Mouse (Mus musculus): ENCODE measurements around the gene Gm49405. TPM values are rescaled to one million over a fixed set of nuclear protein-coding genes. Genes with fewer than 3 reads are reported as not detected.
"Not testable (repeated sequence)": the region's sequence is repeated elsewhere in the genome, so short reads cannot be mapped to it uniquely, and the experiment has no call there.

Gm49405 gene
- polyA plus RNA-seq, 1 experiment = 8.3 TPM

DNA sequence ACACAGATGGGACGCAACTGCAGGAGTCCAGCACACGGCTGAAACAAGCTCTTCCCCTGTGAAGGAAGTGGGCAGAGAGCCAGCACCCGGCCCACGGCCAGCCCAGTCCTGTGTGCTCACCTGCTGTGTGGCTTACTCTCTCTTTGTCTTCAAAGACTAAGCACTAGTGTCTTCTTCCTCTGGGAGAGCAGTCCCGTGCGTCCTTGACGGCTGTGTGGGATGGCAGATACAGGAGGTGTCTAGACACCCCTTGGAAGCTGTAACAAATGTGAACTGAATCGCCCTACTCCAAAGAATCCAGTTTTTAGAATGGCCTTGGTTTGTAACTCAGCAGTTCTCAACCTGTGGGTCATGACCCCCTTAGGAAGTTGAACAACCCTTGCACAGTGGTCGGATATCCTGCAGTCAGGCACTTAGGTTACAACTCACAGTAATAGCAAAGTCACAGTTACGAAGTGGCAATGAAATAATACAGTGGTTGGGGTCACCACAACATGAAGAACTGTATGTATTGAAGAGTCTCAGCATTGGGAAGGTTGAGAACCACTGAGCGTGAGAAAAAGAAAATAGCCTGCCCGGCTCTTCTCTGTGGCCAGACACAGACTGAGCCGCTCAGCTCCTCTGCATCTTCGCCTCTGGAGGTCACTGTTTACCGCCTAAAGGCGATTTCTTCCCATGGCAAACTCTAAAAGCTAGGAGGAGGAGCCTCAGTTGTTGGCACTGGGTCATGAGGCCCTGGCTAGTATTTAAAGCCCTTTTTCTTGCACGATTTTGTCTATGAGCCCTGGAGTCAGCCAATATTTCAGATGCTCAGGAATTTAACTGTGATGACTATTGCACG, 18.5 kb downstream of the Gm49405 start:
- TF ChIP-seq POLR2A (IDR thresholded peaks at IDR 0.05; ENCODE audit: borderline replicate concordance, extremely low read depth, insufficient read depth, insufficient read length, poor library complexity, severe bottlenecking) (no peak), CTCF (IDR thresholded peaks at IDR 0.05; ENCODE audit: borderline replicate concordance, extremely low read depth, insufficient read depth, insufficient read length) (peak; percentile 77)
- peak; percentile 89 for DNase-seq (ENCODE audit: low read depth)

DNA sequence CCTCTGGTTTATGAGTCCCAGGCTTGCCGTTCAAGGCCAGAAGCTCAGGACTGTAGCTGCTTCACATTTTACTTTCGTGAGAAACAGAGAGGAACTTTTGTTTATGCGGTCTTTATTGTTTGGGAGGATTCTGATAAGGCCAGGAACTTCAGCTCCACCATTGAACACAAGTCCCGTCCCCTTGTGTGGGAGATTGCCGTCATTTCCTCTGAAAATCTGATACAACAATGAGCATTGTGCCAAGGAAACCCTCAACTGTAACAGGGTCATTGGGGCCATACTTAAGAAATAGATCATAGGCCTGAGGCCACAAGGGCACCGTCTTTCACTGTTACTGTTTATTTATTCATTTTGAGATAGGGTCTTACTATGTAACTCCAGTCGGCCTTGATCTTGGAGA, 22.8 kb downstream of the Gm49405 start:
- TF ChIP-seq CTCF (IDR thresholded peaks at IDR 0.05; ENCODE audit: borderline replicate concordance, extremely low read depth, insufficient read depth, insufficient read length) (no peak), POLR2A (IDR thresholded peaks at IDR 0.05; ENCODE audit: borderline replicate concordance, extremely low read depth, insufficient read depth, insufficient read length, poor library complexity, severe bottlenecking) (no peak)

DNA sequence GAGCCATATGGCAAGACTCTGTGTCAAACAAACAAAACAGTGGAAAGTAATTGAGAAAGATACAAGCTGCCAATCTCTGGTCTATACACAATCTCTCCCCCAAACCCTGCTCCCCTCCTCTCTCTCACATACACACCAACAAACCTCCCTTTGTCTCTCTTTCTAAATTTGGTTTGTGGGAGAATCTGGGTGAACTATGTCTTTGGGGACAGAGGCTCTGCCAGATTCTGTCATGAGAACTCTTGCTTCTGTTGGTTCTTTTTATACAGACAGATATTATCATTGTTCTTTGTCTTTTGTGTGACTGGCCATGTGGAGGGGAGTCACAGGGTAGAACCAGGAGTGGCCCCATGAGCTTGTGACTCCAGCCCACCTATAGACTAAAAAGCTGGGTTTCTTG, 27.1 kb downstream of the Gm49405 start:
- TF ChIP-seq POLR2A (IDR thresholded peaks at IDR 0.05; ENCODE audit: borderline replicate concordance, extremely low read depth, insufficient read depth, insufficient read length, poor library complexity, severe bottlenecking) = no peak
- TF ChIP-seq CTCF (IDR thresholded peaks at IDR 0.05; ENCODE audit: borderline replicate concordance, extremely low read depth, insufficient read depth, insufficient read length) = no peak
- no peak for DNase-seq (ENCODE audit: low read depth)

More for the DNA sequence above, 22.8 kb downstream of the Gm49405 start:
- no peak for DNase-seq (ENCODE audit: low read depth)

DNA sequence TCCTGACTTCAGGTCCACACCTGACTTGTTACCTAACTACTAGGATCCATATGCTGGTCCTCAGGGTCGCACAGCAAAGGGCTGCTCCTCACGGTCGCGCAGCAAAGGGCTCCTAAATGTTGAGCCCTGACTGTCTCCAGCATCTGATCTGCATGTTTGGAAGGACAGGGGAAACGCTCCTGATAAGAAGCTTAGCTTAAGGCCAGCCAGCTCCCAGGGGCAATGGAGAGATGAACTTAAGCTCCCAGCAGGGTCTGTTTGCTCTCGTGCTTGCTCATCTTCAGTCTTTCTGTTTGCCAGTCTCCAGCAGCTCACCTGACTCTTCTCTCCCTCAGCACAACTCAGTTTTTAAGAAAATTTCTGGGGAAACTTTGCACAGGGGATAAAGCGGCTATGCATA, 32.2 kb downstream of the Gm49405 start:
- no peak for DNase-seq (ENCODE audit: low read depth)
- no peak for TF ChIP-seq CTCF (IDR thresholded peaks at IDR 0.05; ENCODE audit: borderline replicate concordance, extremely low read depth, insufficient read depth, insufficient read length)
- no peak for TF ChIP-seq POLR2A (IDR thresholded peaks at IDR 0.05; ENCODE audit: borderline replicate concordance, extremely low read depth, insufficient read depth, insufficient read length, poor library complexity, severe bottlenecking)

DNA sequence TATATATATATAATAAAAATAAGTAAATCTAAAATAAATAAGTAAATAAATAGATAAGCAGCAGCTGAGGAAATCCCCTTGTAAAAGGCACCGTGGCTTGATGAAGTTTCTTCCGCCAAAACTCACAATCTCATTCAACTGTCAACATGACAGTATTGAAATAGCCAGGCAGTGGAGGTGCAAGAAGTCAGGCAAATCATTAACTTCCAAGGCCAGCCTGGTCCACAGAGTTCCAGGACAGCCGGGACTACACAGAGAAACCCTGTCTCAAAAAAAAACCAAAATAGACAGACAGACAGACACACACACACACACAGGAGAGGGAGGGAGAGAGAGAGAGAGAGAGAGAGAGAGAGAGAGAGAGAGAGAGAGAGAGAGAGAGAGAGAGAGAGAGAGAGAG, 32.9 kb downstream of the Gm49405 start:
- TF ChIP-seq CTCF (IDR thresholded peaks at IDR 0.05; ENCODE audit: borderline replicate concordance, extremely low read depth, insufficient read depth, insufficient read length) = no peak
- TF ChIP-seq POLR2A (IDR thresholded peaks at IDR 0.05; ENCODE audit: borderline replicate concordance, extremely low read depth, insufficient read depth, insufficient read length, poor library complexity, severe bottlenecking) = no peak

GRCm38 (mm10) chr19:4033742-4034141, 33.3 kb downstream of the Gm49405 start:
- TF ChIP-seq POLR2A (IDR thresholded peaks at IDR 0.05; ENCODE audit: borderline replicate concordance, extremely low read depth, insufficient read depth, insufficient read length, poor library complexity, severe bottlenecking) (no peak), CTCF (IDR thresholded peaks at IDR 0.05; ENCODE audit: borderline replicate concordance, extremely low read depth, insufficient read depth, insufficient read length) (no peak)
- DNase-seq (ENCODE audit: low read depth) = no peak

More for the DNA sequence above, 32.9 kb downstream of the Gm49405 start:
- no peak for DNase-seq (ENCODE audit: low read depth)

GRCm38 (mm10) chr19:4036327-4037045, 36.1 kb downstream of the Gm49405 start:
- TF ChIP-seq POLR2A (IDR thresholded peaks at IDR 0.05; ENCODE audit: borderline replicate concordance, extremely low read depth, insufficient read depth, insufficient read length, poor library complexity, severe bottlenecking) (no peak), CTCF (IDR thresholded peaks at IDR 0.05; ENCODE audit: borderline replicate concordance, extremely low read depth, insufficient read depth, insufficient read length) (no peak)
- DNase-seq (ENCODE audit: low read depth) = no peak

GRCm38 (mm10) chr19:4037154-4037787, 36.8 kb downstream of the Gm49405 start:
- DNase-seq (ENCODE audit: low read depth) = not testable (repeated sequence)

DNA sequence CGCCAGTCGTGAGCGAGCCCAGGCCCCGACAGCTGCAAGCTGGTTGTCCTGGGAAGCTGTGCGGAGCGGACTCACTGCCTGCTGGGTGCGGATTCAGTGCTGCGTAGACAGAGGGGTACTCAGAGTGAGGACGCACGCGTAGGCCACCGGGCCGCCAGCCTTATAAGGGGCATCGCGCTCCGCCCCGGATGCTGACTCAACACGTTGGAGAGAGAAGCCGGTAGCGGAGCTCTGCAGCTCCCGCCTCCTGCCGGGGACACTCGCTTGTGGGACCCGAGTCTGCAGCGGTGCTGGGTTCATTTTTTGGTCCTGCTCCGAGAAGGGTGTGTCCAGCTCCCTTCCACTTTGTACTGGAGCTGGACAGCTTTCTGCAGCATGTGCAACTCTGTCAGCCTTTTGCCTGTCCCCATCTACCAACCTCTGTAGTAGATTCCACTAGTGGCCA, 37.4 kb downstream of the Gm49405 start, which contains the start of gene Gstp1:
TSS of gene Gstp1 (minus strand) at position 198 of the 445 bp plus-strand sequence.
- TF ChIP-seq CTCF (IDR thresholded peaks at IDR 0.05; ENCODE audit: borderline replicate concordance, extremely low read depth, insufficient read depth, insufficient read length) (no peak), POLR2A (IDR thresholded peaks at IDR 0.05; ENCODE audit: borderline replicate concordance, extremely low read depth, insufficient read depth, insufficient read length, poor library complexity, severe bottlenecking) (peak; percentile 55; the same call in 1 of the 2 replicates)
- DNase-seq (ENCODE audit: low read depth) = peak; percentile 88

DNA sequence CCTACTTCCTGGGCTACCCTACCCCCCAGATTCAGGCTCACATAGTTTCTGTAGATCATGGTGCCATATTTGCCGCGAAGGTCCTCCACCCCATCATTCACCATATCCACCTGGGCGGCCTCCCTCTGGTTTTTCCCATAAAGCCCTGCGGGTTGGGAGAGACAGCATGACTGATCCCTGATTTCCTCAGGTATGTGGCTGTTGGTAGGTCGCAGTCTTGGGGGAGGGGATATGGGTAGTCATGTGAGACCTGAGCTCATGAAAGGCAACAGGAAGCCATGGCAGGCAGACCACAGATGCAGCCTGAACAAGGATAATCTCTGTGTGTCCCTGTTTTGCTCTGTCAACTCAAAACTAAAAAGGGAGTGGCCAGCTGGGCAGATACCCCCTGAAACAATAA, 40.5 kb downstream of the Gm49405 start:
- DNase-seq (ENCODE audit: low read depth) = not testable (repeated sequence)

DNA sequence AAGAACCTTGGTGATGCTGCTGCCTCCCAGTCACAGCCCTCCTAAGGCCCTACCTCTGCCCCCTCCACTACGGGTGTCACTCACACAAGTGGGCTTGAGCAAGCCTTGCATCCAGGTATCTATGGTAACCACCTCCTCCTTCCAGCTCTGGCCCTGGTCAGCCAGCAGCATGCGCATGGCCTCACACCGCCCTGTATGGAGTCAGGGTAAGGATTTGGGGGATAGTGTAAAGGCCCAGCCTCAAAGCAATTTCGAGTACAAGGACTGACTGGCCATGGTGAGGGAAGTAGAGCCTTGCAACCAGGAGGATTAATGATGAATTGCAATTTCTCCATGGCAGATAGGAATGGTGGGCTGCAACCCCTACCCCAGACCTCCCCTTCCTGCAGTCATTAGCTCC, 41.1 kb downstream of the Gm49405 start:
- DNase-seq (ENCODE audit: low read depth) = not testable (repeated sequence)

GRCm38 (mm10) chr19:4042124-4042523, 41.7 kb downstream of the Gm49405 start:
- no peak for DNase-seq (ENCODE audit: low read depth)
- TF ChIP-seq POLR2A (IDR thresholded peaks at IDR 0.05; ENCODE audit: borderline replicate concordance, extremely low read depth, insufficient read depth, insufficient read length, poor library complexity, severe bottlenecking) = no peak
- TF ChIP-seq CTCF (IDR thresholded peaks at IDR 0.05; ENCODE audit: borderline replicate concordance, extremely low read depth, insufficient read depth, insufficient read length) = no peak

DNA sequence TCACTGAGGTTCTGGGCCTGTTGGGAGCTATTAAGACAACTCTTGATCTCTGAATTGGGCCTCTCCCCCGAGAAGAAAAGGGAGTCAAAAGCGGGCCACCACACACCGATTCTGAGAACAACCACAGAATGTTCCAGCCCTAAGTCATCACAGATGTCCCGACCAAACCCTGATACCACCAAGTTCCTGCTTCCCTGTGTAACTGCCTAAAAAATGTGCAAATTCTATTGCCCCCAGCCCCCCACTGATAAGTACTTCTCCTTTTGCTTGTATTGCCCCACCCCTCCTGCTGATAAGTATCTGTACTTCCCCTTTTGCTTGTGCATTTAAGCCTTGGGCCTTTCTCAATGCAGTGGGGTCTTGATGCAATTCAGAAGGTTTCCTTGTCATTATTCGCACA, 43.7 kb downstream of the Gm49405 start:
- DNase-seq (ENCODE audit: low read depth) = not testable (repeated sequence)
